Mouse (Mus musculus): ENCODE measurements at regions not wholly inside any gene's neighbourhood (a gene's known extent, or its start where the extent isn't known, plus 50 kb on each side); places are given as distances from the start of the nearest gene placed in this dataset.

DNA sequence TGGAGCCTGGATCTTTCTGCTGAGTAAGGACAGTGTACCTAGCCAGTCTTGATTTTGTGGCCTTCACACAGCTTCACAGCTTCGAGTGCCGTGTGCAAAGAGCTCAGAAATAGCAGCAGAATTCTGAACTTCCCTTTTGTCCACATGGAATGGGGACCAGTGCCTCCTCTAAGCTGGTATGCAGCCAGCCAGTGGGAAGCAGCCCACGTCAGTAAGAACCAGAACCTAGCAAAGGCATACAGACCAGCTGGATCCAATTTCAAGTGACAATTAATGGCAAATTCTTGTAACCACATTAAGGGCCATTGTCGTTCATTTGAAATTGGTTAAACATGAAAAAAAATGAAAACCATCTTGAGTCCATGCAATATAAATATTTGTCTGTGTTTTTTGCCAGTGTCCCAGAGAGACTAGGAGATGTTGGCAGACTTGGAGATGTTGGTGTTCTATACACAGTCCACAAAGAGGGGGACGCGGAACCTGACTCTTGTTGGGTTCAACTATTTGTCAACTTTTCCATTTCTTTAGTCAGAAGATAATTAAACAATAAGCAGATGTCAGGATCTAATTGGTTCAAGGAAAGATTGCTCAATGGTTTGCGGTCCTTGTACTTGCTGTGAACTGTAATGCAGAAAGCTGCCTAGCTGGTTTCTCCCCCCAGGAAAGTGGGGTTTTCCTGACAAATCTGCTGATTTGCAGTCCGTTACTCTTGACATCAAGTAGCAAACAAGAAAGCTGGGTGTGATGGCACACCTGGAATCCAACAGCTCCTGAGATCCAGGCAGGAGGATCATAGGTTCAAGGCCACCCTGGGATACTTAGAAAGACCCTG is 125.1 kb downstream of the Rplp1 start:
- TF ChIP-seq MAFK (IDR thresholded peaks at IDR 0.05; ENCODE audit: insufficient read depth, low read depth, low read length) (no peak), HCFC1 (IDR thresholded peaks at IDR 0.05; ENCODE audit: borderline replicate concordance, insufficient read depth, low read length) (no peak), CHD2 (IDR thresholded peaks at IDR 0.05; ENCODE audit: low read depth, low read length) (no peak), ZNF384 (IDR thresholded peaks at IDR 0.05; ENCODE audit: low read depth, low read length) (no peak), ZC3H11A (IDR thresholded peaks at IDR 0.05; ENCODE audit: borderline replicate concordance, low read depth, low read length) (no peak)
- H3K27ac ChIP-seq (ENCODE audit: insufficient read depth, low read depth, low read length, poor library complexity, severe bottlenecking) = no peak overlapping the region
- in situ Hi-C loops (cut with MboI; ENCODE audit: low sequenced_read_pairs in 2 of 2, unreplicated experiment in 2 of 2) = no loop called here

DNA sequence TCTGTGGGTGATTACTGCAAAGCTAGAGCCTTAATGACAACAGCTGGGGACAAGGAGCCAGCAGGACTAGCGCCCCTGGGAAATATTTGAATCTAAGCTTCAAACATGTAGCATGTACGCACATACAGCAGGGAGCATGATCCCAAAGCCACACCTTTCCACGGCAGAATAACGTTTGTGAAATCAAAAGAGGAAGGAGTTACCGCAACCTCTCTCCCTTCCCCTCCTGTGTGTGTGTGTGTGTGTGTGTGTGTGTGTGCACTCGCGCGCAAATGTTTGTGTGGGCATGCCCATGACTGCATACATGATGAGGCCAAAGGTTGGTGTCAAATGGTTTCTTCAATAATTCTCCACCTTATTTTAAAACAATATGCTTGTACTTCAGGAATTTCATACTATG is 132.9 kb downstream of the Rplp1 start:
- no peak overlapping the region for H3K27ac ChIP-seq (ENCODE audit: insufficient read depth, low read depth, low read length, poor library complexity, severe bottlenecking)

More for the DNA sequence above, 125.1 kb downstream of the Rplp1 start:
- no peak overlapping the region for H3K4me3 ChIP-seq (ENCODE audit: insufficient read depth in 1 of 2, low read depth in 1 of 2, low read length in 2 of 2, poor library complexity in 1 of 2, severe bottlenecking in 1 of 2)
- no peaks in the 10 kb centered on the region for H3K4me1 ChIP-seq (ENCODE audit: control insufficient read depth in 2 of 2, insufficient read depth in 2 of 2, low read length in 2 of 2, poor library complexity in 1 of 2)
- no peaks in the 10 kb centered on the region for H3K36me3 ChIP-seq (ENCODE audit: control insufficient read depth, insufficient read depth, low read length, poor library complexity, severe bottlenecking)
- no peaks in the 10 kb centered on the region for H3K9me3 ChIP-seq (ENCODE audit: control insufficient read depth, insufficient read depth, low read depth, low read length)
- no peak for DNase-seq (ENCODE audit: low read depth, low spot score)
- H3K9ac ChIP-seq (ENCODE audit: insufficient read depth, low read depth, low read length, poor library complexity, severe bottlenecking) = no peak overlapping the region

DNA sequence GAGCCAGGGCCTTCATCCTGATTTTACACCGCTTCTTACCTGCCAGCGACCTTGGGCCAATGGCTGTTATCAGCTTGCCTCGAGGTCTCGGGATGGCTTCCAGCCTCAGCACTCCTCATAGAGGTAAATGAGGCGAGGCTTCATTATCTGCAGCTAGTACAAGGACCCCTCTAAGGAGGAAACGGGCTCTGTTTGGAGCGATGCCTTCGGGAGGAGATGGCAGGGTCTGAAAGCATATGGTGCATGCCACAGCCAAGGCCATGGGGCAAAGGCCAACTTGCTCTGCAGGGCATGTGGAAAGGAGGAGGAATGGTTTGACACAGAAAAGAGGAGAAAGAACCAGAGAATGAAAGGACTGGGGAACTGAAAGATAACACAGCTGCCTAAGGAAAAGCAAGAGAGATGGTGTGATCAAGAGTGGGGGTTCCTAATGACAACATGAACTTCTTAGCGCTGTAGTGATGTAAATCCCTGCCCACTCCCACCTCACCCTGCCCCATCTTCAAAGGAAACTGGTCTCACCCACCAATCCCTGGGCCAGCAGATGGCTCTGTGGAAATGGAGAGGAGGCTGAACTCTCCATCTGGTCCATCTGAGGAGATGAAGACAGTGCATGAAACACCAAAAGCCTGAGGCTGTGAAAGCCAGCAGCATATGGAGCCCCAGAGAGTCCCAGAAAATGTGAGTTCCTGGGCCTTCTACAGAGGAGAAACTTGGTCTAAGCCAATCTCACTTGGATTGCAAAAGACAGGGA is 134.0 kb downstream of the Rplp1 start:
- Histone ChIP-seq H3K4me3 (ENCODE audit: insufficient read depth in 1 of 2, low read depth in 1 of 2, low read length in 2 of 2, poor library complexity in 1 of 2, severe bottlenecking in 1 of 2) (no peak overlapping the region), H3K9me3 (ENCODE audit: control insufficient read depth, insufficient read depth, low read depth, low read length) (no peaks in the 10 kb centered on the region), H3K36me3 (ENCODE audit: control insufficient read depth, insufficient read depth, low read length, poor library complexity, severe bottlenecking) (no peaks in the 10 kb centered on the region), H3K4me1 (ENCODE audit: control insufficient read depth in 2 of 2, insufficient read depth in 2 of 2, low read length in 2 of 2, poor library complexity in 1 of 2) (no peaks in the 10 kb centered on the region), H3K9ac (ENCODE audit: insufficient read depth, low read depth, low read length, poor library complexity, severe bottlenecking) (no peak overlapping the region), H3K27ac (ENCODE audit: insufficient read depth, low read depth, low read length, poor library complexity, severe bottlenecking) (no peak overlapping the region)
- in situ Hi-C loops (cut with MboI; ENCODE audit: low sequenced_read_pairs in 2 of 2, unreplicated experiment in 2 of 2) = no loop called here
- no peak for DNase-seq (ENCODE audit: low read depth, low spot score)
- TF ChIP-seq MAFK (IDR thresholded peaks at IDR 0.05; ENCODE audit: insufficient read depth, low read depth, low read length) (no peak), ZC3H11A (IDR thresholded peaks at IDR 0.05; ENCODE audit: borderline replicate concordance, low read depth, low read length) (no peak)

More for the DNA sequence above, 132.9 kb downstream of the Rplp1 start:
- no peaks in the 10 kb centered on the region for H3K4me1 ChIP-seq (ENCODE audit: control insufficient read depth in 2 of 2, insufficient read depth in 2 of 2, low read length in 2 of 2, poor library complexity in 1 of 2)
- no peak overlapping the region for H3K4me3 ChIP-seq (ENCODE audit: insufficient read depth in 1 of 2, low read depth in 1 of 2, low read length in 2 of 2, poor library complexity in 1 of 2, severe bottlenecking in 1 of 2)
- DNase-seq (ENCODE audit: low read depth, low spot score) = no peak
- H3K9me3 ChIP-seq (ENCODE audit: control insufficient read depth, insufficient read depth, low read depth, low read length) = no peaks in the 10 kb centered on the region
- no peak for TF ChIP-seq CHD2 (IDR thresholded peaks at IDR 0.05; ENCODE audit: low read depth, low read length)
- no peak for TF ChIP-seq ZC3H11A (IDR thresholded peaks at IDR 0.05; ENCODE audit: borderline replicate concordance, low read depth, low read length)
- TF ChIP-seq ZNF384 (IDR thresholded peaks at IDR 0.05; ENCODE audit: low read depth, low read length) = no peak
- TF ChIP-seq HCFC1 (IDR thresholded peaks at IDR 0.05; ENCODE audit: borderline replicate concordance, insufficient read depth, low read length) = no peak
- TF ChIP-seq MAFK (IDR thresholded peaks at IDR 0.05; ENCODE audit: insufficient read depth, low read depth, low read length) = no peak
- in situ Hi-C loops (cut with MboI; ENCODE audit: low sequenced_read_pairs in 2 of 2, unreplicated experiment in 2 of 2) = no loop called here
- H3K36me3 ChIP-seq (ENCODE audit: control insufficient read depth, insufficient read depth, low read length, poor library complexity, severe bottlenecking) = no peaks in the 10 kb centered on the region
- H3K9ac ChIP-seq (ENCODE audit: insufficient read depth, low read depth, low read length, poor library complexity, severe bottlenecking) = no peak overlapping the region

DNA sequence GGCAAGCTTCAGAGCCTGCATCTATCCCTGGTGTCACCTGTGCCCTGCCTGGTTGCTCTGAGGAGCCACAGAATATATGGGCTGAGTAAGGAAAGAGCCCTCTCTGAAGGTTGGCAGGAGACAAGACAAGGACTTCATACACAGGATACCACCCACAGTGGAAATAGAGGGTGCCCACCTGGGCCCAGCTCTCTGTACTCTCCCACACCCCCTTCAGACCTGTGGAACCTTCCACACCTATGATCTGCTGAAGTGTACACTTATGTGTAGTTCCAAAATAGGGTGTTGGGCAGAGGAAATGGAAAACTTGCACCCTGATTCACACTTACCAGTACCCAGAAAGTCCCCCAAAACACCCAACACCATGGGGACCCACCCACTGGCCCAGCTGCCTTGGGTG is 135.2 kb downstream of the Rplp1 start:
- Histone ChIP-seq H3K4me1 (ENCODE audit: control insufficient read depth in 2 of 2, insufficient read depth in 2 of 2, low read length in 2 of 2, poor library complexity in 1 of 2) (no peaks in the 10 kb centered on the region), H3K27ac (ENCODE audit: insufficient read depth, low read depth, low read length, poor library complexity, severe bottlenecking) (no peak overlapping the region), H3K9me3 (ENCODE audit: control insufficient read depth, insufficient read depth, low read depth, low read length) (no peaks in the 10 kb centered on the region), H3K36me3 (ENCODE audit: control insufficient read depth, insufficient read depth, low read length, poor library complexity, severe bottlenecking) (no peaks in the 10 kb centered on the region), H3K4me3 (ENCODE audit: insufficient read depth in 1 of 2, low read depth in 1 of 2, low read length in 2 of 2, poor library complexity in 1 of 2, severe bottlenecking in 1 of 2) (no peak overlapping the region), H3K9ac (ENCODE audit: insufficient read depth, low read depth, low read length, poor library complexity, severe bottlenecking) (no peak overlapping the region)
- no peak for TF ChIP-seq MAFK (IDR thresholded peaks at IDR 0.05; ENCODE audit: insufficient read depth, low read depth, low read length)
- TF ChIP-seq ZNF384 (IDR thresholded peaks at IDR 0.05; ENCODE audit: low read depth, low read length) = no peak
- TF ChIP-seq CHD2 (IDR thresholded peaks at IDR 0.05; ENCODE audit: low read depth, low read length) = no peak
- no peak for TF ChIP-seq ZC3H11A (IDR thresholded peaks at IDR 0.05; ENCODE audit: borderline replicate concordance, low read depth, low read length)
- TF ChIP-seq HCFC1 (IDR thresholded peaks at IDR 0.05; ENCODE audit: borderline replicate concordance, insufficient read depth, low read length) = no peak
- no peak for DNase-seq (ENCODE audit: low read depth, low spot score)
- in situ Hi-C loops (cut with MboI; ENCODE audit: low sequenced_read_pairs in 2 of 2, unreplicated experiment in 2 of 2) = no loop called here
